Mouse (Mus musculus) heart, embryonic 10.5 days (tissue): Measurements from ENCODE around the gene Foxo3. TPM values are rescaled to one million over a fixed set of nuclear protein-coding genes. Genes with fewer than 3 reads are reported as not detected.
A peak's percentile ranks its signal among the peaks of the same experiment; 100 is the strongest.

Experiments
- DNase-seq: peaks from one replicate; pipeline ENCODE4 v3.0.0-alpha.2; 2017; ENCODE audit warnings: low spot score
- H3K27ac ChIP-seq: fragments of 300-500 bp; sonication (generic); 2 replicates; pipeline ENCODE4 v1.5.1; 2016; ENCODE audit warnings: mild to moderate bottlenecking
- H3K27me3 ChIP-seq: fragments of 300-500 bp; sonication (generic); 2 replicates; pipeline ENCODE4 v1.6.1; 2016; ENCODE audit warnings: mild to moderate bottlenecking; ENCODE audit not compliant: poor library complexity, insufficient read depth, severe bottlenecking
- H3K36me3 ChIP-seq: fragments of 300-500 bp; sonication (generic); 2 replicates; pipeline ENCODE4 v1.6.1; 2016; ENCODE audit warnings: mild to moderate bottlenecking, moderate library complexity
- H3K4me1 ChIP-seq: fragments of 300-500 bp; sonication (generic); 2 replicates; pipeline ENCODE4 v1.6.1; 2016; ENCODE audit warnings: mild to moderate bottlenecking
- H3K4me3 ChIP-seq: fragments of 300-500 bp; sonication (generic); 2 replicates; pipeline ENCODE4 v1.5.1; 2016; ENCODE audit warnings: mild to moderate bottlenecking, moderate library complexity
- H3K9me3 ChIP-seq: fragments of 300-500 bp; sonication (generic); 2 replicates; pipeline ENCODE4 v1.6.1; 2016; ENCODE audit warnings: mild to moderate bottlenecking, moderate library complexity
- WGBS: fragments of 180-500 bp; shearing (Covaris S2); methylation state at CpG from one replicate; pipeline ENCODE4 v1.1.7; 2016; 5-methylcytosine and 5-hydroxymethylcytosine counted together
- polyA plus RNA-seq: library from polyadenylated mRNA; unstranded; fragments of >200 nt; fragmentation: Nextera tagmentation; extraction: Ambion mirVana; gene quantifications from 2 replicates; pipeline ENCODE4 v1.2.1, GENCODE M21; 2016

Gene Foxo3
- polyA plus RNA-seq, 1 experiment from 2014 or later = 3.4 TPM

DNA sequence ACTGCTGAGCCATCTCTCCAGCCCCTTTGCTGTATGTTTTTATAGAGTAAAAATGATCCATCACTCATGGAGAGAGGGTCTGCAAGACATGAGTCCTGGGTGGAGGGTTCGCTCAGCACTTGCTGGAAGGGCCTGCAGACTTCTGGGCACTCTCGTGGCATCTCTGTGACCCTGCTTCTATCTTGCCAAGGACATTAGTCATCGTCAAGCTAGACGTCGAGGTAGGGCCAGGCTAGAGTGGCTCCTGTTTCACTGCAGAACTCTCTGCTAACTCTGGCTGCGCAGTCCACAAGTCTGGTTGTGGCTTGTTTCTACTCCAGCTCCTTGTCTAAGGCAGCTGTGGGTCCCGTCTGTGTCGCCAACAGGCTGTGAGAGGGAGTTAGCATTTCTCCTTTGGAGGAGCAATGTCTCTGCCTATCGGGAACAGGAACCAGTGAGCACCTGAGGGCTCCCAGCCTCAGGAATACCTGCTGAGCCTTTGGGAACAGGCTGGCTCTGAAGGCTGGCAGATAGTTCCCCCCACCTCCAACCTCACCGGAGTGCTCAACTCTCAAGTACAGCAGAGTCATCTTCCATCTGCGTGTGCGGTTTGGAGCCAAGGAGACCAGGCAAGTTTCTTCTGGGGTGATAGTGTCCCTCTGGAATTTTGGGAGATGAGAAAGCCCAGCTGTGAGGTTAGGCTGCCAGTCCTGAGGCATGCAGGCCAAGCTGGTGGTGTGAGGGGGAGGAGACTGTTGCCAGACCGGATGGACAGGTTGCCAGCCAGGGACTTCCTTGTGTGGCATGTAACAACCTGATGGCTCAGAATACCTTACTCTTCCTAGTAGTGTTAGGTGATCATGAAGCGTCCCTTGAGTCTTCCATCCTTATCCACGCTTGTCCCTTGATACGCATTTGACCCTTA is 98.5 kb downstream of the Foxo3 start:
- Histone ChIP-seq H3K9me3 (no peaks in the 10 kb centered on the region), H3K4me3 (no peak overlapping the region), H3K27ac (peak overlapping the region; percentile 25; the same call in 1 of the 2 replicates), H3K27me3 (no peaks in the 10 kb centered on the region), H3K4me1 (peaks cover 10% of the 10 kb centered on the region; the same call in 1 of the 2 replicates), H3K36me3 (peaks cover 13% of the 10 kb centered on the region)
- DNase-seq = no peak
- WGBS = 77% methylated on average over 16 of the region's 16 CpGs

DNA sequence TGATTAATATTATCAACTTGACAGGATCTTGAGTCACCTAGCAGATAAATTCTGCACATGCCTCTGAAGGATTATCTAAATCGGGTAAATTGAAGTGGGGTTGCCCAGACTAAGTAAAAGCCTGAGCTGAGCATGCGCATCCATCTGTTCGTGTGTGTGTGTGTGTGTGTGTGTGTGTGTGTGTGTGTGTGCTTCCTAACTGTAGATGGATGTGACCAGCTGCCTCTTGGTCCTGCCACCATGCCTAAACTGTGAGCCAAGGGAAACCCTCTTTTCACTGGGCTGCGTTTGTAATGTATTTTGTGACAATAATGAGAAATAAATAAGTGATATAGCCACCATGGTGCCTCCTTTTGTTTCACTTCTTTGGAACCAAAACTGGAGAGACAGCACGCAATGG is 102.3 kb downstream of the Foxo3 start:
- peaks cover 17% of the 10 kb centered on the region for H3K4me1 ChIP-seq
- H3K36me3 ChIP-seq = peaks cover 6% of the 10 kb centered on the region; the same call in 1 of the 2 replicates
- no peaks in the 10 kb centered on the region for H3K9me3 ChIP-seq
- H3K4me3 ChIP-seq = no peak overlapping the region
- no peak for DNase-seq
- H3K27ac ChIP-seq = no peak overlapping the region
- H3K27me3 ChIP-seq = no peaks in the 10 kb centered on the region
- 69% methylated on average over 5 of the region's 5 CpGs for WGBS

DNA sequence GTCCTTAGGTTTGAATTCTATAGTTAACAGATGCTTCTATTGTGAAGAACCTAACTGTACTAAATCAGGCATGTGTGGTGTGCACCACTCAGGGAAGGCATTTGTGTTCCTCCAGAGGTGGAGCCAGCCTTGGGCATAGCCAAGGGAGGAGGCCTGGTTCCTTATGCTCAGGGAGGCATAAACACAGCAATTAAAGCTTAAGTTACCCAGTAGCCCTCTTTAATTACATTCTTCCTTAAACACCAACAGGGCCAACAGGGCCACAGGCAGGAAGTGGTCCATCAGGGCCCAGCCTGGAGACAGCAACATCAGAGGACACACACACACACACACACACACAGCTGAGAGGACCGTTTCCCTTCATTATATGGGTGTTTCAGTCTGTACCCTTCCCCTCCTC is 102.7 kb downstream of the Foxo3 start:
- no peaks in the 10 kb centered on the region for H3K9me3 ChIP-seq
- no peak for DNase-seq
- no peak overlapping the region for H3K27ac ChIP-seq
- H3K4me1 ChIP-seq = peaks cover 17% of the 10 kb centered on the region
- 39% methylated on average over 1 of the region's 1 CpGs for WGBS
- no peak overlapping the region for H3K4me3 ChIP-seq
- peaks cover 6% of the 10 kb centered on the region; the same call in 1 of the 2 replicates for H3K36me3 ChIP-seq
- no peaks in the 10 kb centered on the region for H3K27me3 ChIP-seq

DNA sequence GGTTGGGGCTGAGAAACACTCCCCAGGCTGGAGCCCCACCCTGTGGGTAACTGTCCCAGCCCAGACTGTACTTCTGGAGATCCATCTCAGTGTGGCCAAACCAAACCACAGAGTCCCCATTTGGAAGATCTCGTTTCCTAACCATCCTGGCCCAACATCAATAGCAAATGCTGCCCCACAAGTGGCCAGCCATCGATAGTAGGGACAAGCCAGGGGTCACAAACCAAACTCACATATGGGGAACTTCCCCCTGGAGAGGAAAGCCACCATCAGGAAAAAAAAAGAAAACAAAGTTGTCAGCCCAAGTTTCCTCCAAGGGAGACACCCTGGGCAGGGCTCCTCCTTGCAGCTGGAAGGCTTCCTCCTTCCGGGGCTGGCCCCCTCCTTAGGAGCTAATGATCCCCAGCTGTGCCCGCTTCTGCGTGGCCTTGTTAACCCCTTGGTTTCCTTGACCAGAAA is 105.6 kb downstream of the Foxo3 start:
- Histone ChIP-seq H3K4me1 (peaks cover 11% of the 10 kb centered on the region), H3K4me3 (no peak overlapping the region), H3K27me3 (no peaks in the 10 kb centered on the region), H3K9me3 (no peaks in the 10 kb centered on the region), H3K36me3 (no peaks in the 10 kb centered on the region), H3K27ac (no peak overlapping the region)
- WGBS = 16% methylated on average over 5 of the region's 5 CpGs
- no peak for DNase-seq

DNA sequence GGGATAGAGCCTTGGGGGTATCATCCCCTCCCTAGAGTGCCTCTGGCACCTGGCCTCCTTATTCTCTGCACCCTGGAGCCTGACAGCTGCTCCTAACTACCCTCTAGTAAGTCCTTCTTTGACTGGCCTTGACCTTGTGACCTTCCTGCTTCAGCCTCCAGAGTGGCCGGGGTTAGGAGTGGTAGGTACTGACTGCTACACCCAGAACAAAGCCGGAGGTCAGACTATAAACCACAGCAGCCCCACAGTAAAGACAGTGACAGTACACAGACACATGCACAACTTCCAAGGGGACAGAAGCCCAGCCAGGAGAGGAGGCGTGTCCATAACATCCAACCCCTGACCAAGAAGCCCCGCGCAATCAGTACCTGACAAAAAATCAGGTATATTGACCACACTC is 106.4 kb downstream of the Foxo3 start:
- H3K4me3 ChIP-seq = no peak overlapping the region
- 0 out of 2 replicates have a peak overlapping the region, but pooled peaks have one; percentile 16 for H3K27ac ChIP-seq
- no peaks in the 10 kb centered on the region for H3K9me3 ChIP-seq
- peaks cover 11% of the 10 kb centered on the region for H3K4me1 ChIP-seq
- DNase-seq = no peak
- no peaks in the 10 kb centered on the region for H3K27me3 ChIP-seq
- no peaks in the 10 kb centered on the region for H3K36me3 ChIP-seq
- 58% methylated on average over 5 of the region's 5 CpGs for WGBS

DNA sequence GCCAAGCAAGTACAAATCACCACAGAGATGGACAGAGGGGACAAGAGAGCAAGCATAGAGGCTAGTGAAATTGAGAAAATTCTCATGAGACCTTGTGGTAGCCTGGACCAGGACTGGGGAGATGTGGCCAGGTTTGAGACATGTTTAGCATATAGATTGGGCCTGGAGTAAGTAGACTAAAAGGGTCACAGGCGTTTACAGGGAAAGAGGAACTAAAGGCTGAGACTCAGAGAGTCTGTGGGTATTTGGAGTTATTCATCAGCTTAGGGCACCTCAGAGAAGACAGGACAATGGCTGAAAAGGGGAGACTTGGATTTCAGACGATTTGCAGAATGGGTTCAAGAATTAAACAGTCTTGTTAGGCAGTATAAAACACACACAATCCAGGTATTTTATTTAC is 121.8 kb downstream of the Foxo3 start:
- DNase-seq = no peak
- no peak overlapping the region for H3K4me3 ChIP-seq
- H3K4me1 ChIP-seq = peaks cover 19% of the 10 kb centered on the region
- H3K9me3 ChIP-seq = peaks cover 10% of the 10 kb centered on the region; the same call in 1 of the 2 replicates
- 81% methylated on average over 2 of the region's 2 CpGs for WGBS
- no peaks in the 10 kb centered on the region for H3K36me3 ChIP-seq
- no peak overlapping the region for H3K27ac ChIP-seq
- H3K27me3 ChIP-seq = no peaks in the 10 kb centered on the region

DNA sequence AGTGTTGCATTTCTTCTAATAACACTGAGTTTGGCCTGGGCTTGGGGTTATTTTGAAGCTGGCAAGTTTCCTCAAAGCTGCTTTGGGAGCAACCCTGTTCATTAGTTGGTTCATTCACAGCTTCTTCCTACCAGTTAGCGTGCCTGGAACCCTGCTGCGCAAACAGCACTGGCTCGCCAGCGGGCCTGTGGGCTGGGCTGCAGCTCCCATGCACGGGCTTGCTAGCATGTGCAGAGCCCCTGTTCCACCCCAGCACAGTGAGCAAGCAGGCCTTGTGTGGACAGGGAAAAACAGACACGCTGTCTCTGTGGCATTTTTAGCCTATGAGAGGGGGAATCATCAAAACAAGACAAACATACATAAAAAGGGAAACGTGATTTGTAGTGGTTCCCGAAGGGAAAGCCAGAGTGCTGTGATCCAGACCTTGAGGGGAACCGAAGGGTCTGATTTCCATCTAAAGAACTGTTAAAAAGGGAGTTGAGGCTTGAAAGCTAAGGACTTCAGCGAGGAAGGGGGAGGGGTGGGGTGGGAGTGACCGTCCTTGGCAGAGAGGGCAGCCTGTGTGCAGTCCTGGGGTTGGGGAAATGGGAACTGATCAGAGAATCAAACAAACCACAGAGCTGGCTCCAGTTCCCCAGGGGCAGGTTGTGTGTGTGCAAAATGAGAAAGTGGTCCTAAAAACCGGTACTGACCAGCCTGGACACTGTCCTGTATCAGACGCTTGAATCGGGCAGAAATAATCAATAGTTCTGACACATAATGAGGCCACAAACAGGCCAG is 123.9 kb downstream of the Foxo3 start:
- H3K36me3 ChIP-seq = no peaks in the 10 kb centered on the region
- peak overlapping the region; percentile 70 for H3K27ac ChIP-seq
- WGBS = 34% methylated on average over 14 of the region's 14 CpGs
- DNase-seq = no peak
- H3K4me1 ChIP-seq = peaks cover 19% of the 10 kb centered on the region
- H3K4me3 ChIP-seq = no peak overlapping the region
- peaks cover 4% of the 10 kb centered on the region; the same call in 1 of the 2 replicates for H3K9me3 ChIP-seq
- H3K27me3 ChIP-seq = no peaks in the 10 kb centered on the region

DNA sequence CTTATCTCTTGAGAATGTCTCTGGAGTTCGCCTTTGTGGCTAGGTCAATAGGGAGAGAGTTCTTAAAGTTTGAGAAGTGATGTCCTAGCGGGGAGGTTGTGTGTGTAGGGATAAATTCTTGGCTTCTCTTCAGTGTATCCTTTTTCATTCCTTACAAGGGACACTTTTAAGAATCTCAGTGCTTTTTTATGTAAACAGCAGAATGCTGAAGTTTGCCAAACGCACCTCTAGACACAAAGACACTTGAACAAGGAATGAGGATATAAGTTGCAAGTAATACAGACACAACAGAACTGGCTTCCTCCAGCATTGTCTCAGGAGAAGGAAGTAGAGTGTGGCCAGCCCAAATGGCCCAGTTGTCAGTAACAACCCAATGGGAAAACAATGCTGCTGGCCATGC is 126.8 kb downstream of the Foxo3 start:
- no peak for DNase-seq
- Histone ChIP-seq H3K4me1 (peaks cover 19% of the 10 kb centered on the region), H3K9me3 (no peaks in the 10 kb centered on the region), H3K36me3 (no peaks in the 10 kb centered on the region), H3K4me3 (no peak overlapping the region), H3K27ac (no peak overlapping the region), H3K27me3 (peaks cover 5% of the 10 kb centered on the region)
- WGBS = 78% methylated on average over 3 of the region's 3 CpGs

DNA sequence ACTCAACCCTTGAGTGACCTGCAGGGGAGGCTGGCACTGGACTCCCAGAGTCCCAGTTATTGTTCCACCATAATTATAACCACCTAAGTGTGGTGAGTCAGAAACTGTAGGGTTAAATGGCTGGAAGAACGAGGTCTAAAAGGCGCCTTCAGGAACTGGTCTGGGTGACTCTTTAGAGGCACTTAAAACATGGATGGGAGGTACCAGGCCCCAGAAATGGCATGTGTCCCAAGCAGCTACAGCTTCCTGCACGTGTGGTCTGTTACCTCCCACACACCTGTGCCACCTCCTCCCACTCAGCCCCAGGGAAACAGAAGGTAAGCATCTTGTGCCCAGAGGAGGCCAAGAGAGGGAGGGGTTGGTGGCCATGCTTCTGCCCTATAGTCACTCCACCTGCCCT is 128.2 kb downstream of the Foxo3 start:
- Histone ChIP-seq H3K27ac (no peak overlapping the region), H3K27me3 (peaks cover 5% of the 10 kb centered on the region), H3K4me1 (peaks cover 19% of the 10 kb centered on the region), H3K9me3 (no peaks in the 10 kb centered on the region), H3K4me3 (no peak overlapping the region), H3K36me3 (no peaks in the 10 kb centered on the region)
- 61% methylated on average over 3 of the region's 3 CpGs for WGBS
- no peak for DNase-seq

DNA sequence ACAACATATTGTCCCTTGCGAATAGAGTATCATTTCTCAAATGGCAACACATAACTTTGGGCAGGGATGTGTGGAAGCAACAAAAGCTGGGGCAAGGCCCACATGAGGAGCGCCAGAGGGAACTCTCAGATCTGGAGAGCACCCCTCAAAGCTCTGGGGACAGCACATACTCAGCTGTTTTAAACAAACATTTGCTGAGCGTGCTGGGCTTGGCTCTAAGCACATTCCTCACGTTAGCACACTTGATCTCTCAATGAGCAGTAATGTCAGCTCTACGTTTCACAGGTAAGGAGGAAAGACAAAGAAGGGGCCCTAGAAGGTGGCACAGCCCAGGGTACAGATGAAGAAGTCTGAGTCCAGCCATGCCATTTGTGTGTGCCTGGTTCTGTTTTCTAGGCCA is 131.3 kb downstream of the Foxo3 start:
- Histone ChIP-seq H3K27me3 (peaks cover 5% of the 10 kb centered on the region), H3K36me3 (no peaks in the 10 kb centered on the region), H3K4me1 (no peaks in the 10 kb centered on the region), H3K4me3 (no peak overlapping the region), H3K9me3 (no peaks in the 10 kb centered on the region), H3K27ac (no peak overlapping the region)
- 69% methylated on average over 5 of the region's 5 CpGs for WGBS
- DNase-seq = no peak

DNA sequence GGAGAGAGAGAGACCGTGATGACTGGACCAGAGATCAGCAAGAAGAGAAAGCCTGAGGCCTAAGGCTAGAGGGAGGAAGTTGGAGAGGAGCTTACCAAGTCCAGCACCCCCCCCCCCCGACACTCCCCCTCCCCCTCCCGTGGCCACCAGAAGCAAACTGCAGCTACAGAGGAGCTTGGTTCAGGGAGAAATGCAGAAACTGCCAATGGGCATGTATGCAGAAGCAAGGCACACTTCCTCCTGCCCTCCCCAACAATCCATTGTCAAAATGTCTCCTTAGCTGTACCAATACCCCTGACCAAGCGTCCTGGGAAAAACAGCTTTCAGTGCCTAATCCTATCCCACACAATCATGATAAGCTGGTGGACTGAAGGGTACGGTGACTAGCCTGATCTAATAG is 131.8 kb downstream of the Foxo3 start:
- no peaks in the 10 kb centered on the region for H3K36me3 ChIP-seq
- H3K27ac ChIP-seq = no peak overlapping the region
- no peak overlapping the region for H3K4me3 ChIP-seq
- no peaks in the 10 kb centered on the region for H3K4me1 ChIP-seq
- no peak for DNase-seq
- H3K9me3 ChIP-seq = no peaks in the 10 kb centered on the region
- WGBS = 63% methylated on average over 5 of the region's 5 CpGs
- peaks cover 5% of the 10 kb centered on the region for H3K27me3 ChIP-seq

DNA sequence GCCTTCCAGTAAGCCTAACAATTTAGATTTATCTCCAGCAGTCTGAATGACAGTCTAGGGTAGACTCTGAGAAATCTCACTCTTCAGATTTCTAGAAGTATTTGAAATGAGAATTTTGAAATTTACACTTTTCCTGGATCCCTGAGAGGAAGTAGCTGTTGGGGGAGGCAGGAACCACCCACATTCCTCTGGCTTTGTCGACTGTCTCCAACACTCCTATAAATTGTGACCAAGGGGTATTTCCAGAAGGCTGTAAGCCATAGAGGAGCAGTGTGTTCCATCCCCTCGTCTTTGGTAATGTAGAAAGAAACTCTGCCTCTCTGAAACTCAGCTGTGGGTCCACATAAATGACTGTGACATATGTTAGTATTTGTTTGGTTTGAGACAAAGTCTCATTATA is 132.4 kb downstream of the Foxo3 start:
- Histone ChIP-seq H3K27me3 (peaks cover 5% of the 10 kb centered on the region), H3K4me1 (no peaks in the 10 kb centered on the region), H3K9me3 (no peaks in the 10 kb centered on the region), H3K36me3 (no peaks in the 10 kb centered on the region), H3K4me3 (no peak overlapping the region), H3K27ac (no peak overlapping the region)
- 51% methylated on average over 2 of the region's 2 CpGs for WGBS
- DNase-seq = no peak

DNA sequence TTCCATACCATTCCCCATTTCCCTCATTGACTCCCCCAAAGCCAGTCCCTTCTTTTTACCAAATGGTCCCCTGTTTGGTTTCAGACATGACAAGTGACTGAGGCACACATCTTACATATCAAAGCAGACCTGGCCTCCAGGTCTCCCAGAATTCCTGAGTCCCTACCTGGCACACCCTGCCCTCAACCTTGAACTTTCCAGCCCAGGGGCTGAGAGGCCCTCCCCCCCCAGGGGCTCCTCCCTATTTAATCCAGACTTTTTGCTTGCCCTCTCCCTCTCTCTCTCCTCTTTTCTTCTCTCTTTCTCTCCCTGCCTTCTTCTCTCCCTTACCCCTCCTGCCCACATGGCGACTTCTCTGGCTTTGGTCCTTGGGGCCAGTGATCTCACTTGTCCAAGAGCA is 133.8 kb downstream of the Foxo3 start:
- H3K4me3 ChIP-seq = no peak overlapping the region
- no peak for DNase-seq
- no peak overlapping the region for H3K27ac ChIP-seq
- H3K27me3 ChIP-seq = peaks cover 5% of the 10 kb centered on the region
- H3K36me3 ChIP-seq = no peaks in the 10 kb centered on the region
- H3K9me3 ChIP-seq = no peaks in the 10 kb centered on the region
- 77% methylated on average over 1 of the region's 1 CpGs for WGBS
- H3K4me1 ChIP-seq = no peaks in the 10 kb centered on the region
